9 mouse cellular contexts compared by ENCODE assay signal in the genomic region with DNA sequence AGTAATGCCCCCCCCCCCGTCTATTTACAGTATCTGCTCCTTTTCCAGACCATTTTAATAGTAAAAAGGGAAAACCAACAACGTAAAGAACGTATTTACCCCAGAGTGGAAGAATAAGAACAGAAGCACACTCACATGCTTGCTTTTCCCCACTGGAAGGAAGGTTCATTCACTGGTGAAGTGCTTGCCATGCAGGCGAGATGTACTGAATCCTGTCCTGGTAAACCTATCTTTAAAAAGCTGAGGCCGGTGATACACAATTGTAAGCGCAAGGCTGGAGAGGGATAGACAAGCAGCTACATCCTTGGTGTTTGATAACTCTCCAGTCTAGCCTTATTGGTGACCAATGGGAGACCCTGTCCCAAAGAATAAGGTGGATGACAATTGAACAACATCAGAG. TPM values are rescaled to one million over a fixed set of nuclear protein-coding genes. Genes with fewer than 3 reads are reported as not detected.
DNase-seq lines count a peak whose midpoint lies in the region; ATAC-seq and TF ChIP-seq lines count a peak whose summit lies in the region.
"Had no signal": no experiment of that assay in that cellular context is flagged by ENCODE, and none has a peak within 500 bp of the region (broad histone marks: within the 10 kb centered on the region; RNA-seq: fewer than 3 reads in every experiment).

No protein-coding gene starts in this region.

- TF ChIP-seq CTCF in cortical plate, adult 2 months (IDR thresholded peaks at IDR 0.05; ENCODE audit: extremely low read depth, insufficient read depth, low read length), result no peak
- TF ChIP-seq CTCF in thymus, adult 2 months (IDR thresholded peaks at IDR 0.05; ENCODE audit: borderline replicate concordance, control insufficient read depth, extremely low read depth, insufficient read depth, low read length, poor library complexity), result no peak

- peak overlapping the region; percentile 93 for H3K4me2 ChIP-seq in heart, embryonic 16.5 days (ENCODE audit: low read depth, low read length)
- peak overlapping the region; percentile 92 for H3K4me2 ChIP-seq in midbrain, embryonic 11.5 days

- intact Hi-C loops in heart, postnatal 25 days (cut with DNase I), result no loop called here

- WGBS in heart, embryonic 16.5 days, result 65% methylated on average over 6 of the region's 6 CpGs
- 60% methylated on average over 6 of the region's 6 CpGs for WGBS in hindbrain, embryonic 10.5 days
- WGBS in midbrain, embryonic 11.5 days, result 64% methylated on average over 6 of the region's 6 CpGs
- 81% methylated on average over 6 of the region's 6 CpGs for WGBS in thymus, adult 2 months

- H3K36me3 ChIP-seq in heart, embryonic 16.5 days (ENCODE audit: control insufficient read depth, insufficient read depth), result no peaks in the 10 kb centered on the region
- H3K36me3 ChIP-seq in hindbrain, embryonic 10.5 days, result no peaks in the 10 kb centered on the region
- no peaks in the 10 kb centered on the region for H3K36me3 ChIP-seq in midbrain, embryonic 11.5 days (ENCODE audit: control insufficient read depth, insufficient read depth, low read length)
- no peaks in the 10 kb centered on the region for H3K36me3 ChIP-seq in thymus, adult 2 months (ENCODE audit: control insufficient read depth, insufficient read depth, low read length)

- peak overlapping the region; percentile 28; the same call in 1 of the 2 replicates for H3K9ac ChIP-seq in heart, embryonic 16.5 days (ENCODE audit: low read length)
- H3K9ac ChIP-seq in midbrain, embryonic 11.5 days (ENCODE audit: low read length), result peak overlapping the region; percentile 69; the same call in 1 of the 2 replicates

- DNase-seq in heart, postnatal 25 days (ENCODE audit: low spot score), result no peak
- no peak for DNase-seq in hindbrain, embryonic 10.5 days (ENCODE audit: low spot score)
- DNase-seq in midbrain, embryonic 11.5 days (ENCODE audit: low spot score, missing footprints), result peak; percentile 89
- no peak for DNase-seq in thymus, adult 2 months
- DNase-seq in embryo, embryonic 9.5 days (ENCODE audit: extremely low spot score), result no peak

- H3K4me1 ChIP-seq in heart, embryonic 16.5 days (ENCODE audit: control insufficient read depth, insufficient read depth, low read length), result peaks cover 9% of the 10 kb centered on the region
- H3K4me1 ChIP-seq in cortical plate, adult 2 months (ENCODE audit: control insufficient read depth, insufficient read depth, low read length), result no peaks in the 10 kb centered on the region; the same call in 1 of the 2 replicates
- H3K4me1 ChIP-seq in hindbrain, embryonic 10.5 days (replicated peaks), result peaks cover 18% of the 10 kb centered on the region
- H3K4me1 ChIP-seq in midbrain, embryonic 11.5 days (ENCODE audit: control insufficient read depth, insufficient read depth, low read length), result peaks cover 13% of the 10 kb centered on the region
- H3K4me1 ChIP-seq in thymus, adult 2 months (replicated peaks; ENCODE audit: control insufficient read depth, insufficient read depth, low read length), result no peaks in the 10 kb centered on the region

- H3K4me3 ChIP-seq in heart, embryonic 16.5 days (ENCODE audit: low read length), result peak overlapping the region; percentile 73
- H3K4me3 ChIP-seq in cortical plate, adult 2 months (ENCODE audit: insufficient read depth, low read length), result peak overlapping the region; percentile 34; the same call in 1 of the 2 replicates
- peak overlapping the region; percentile 68 for H3K4me3 ChIP-seq in hindbrain, embryonic 10.5 days
- H3K4me3 ChIP-seq in midbrain, embryonic 11.5 days (ENCODE audit: low read depth, low read length), result peak overlapping the region; percentile 61; the same call in 1 of the 2 replicates
- no peak overlapping the region for H3K4me3 ChIP-seq in thymus, adult 2 months (ENCODE audit: control insufficient read depth, insufficient read depth, low read length)

- TF ChIP-seq POLR2A in cortical plate, adult 2 months (IDR thresholded peaks at IDR 0.05; ENCODE audit: extremely low read depth, insufficient read depth, low read length), result no peak
- no peak for TF ChIP-seq POLR2A in thymus, adult 2 months (IDR thresholded peaks at IDR 0.05; ENCODE audit: control insufficient read depth, extremely low read depth, insufficient read depth, low read length, poor library complexity)

- no peak overlapping the region for H3K27ac ChIP-seq in heart, embryonic 16.5 days (ENCODE audit: low read length)
- no peak overlapping the region for H3K27ac ChIP-seq in cortical plate, adult 2 months (ENCODE audit: insufficient read depth, low read length)
- H3K27ac ChIP-seq in hindbrain, embryonic 10.5 days, result no peak overlapping the region
- H3K27ac ChIP-seq in midbrain, embryonic 11.5 days (ENCODE audit: low read depth, low read length), result no peak overlapping the region
- no peak overlapping the region for H3K27ac ChIP-seq in thymus, adult 2 months (ENCODE audit: control insufficient read depth, insufficient read depth, low read length)

- H3K27me3 ChIP-seq in heart, embryonic 16.5 days (ENCODE audit: control insufficient read depth, insufficient read depth, low read length), result peaks cover 19% of the 10 kb centered on the region
- H3K27me3 ChIP-seq in hindbrain, embryonic 10.5 days (ENCODE audit: insufficient read depth, poor library complexity, severe bottlenecking), result peaks cover 41% of the 10 kb centered on the region
- peaks cover 19% of the 10 kb centered on the region for H3K27me3 ChIP-seq in midbrain, embryonic 11.5 days (ENCODE audit: control insufficient read depth, insufficient read depth, low read length)
- H3K27me3 ChIP-seq in thymus, adult 2 months (ENCODE audit: control insufficient read depth, insufficient read depth, low read length), result peaks cover 2% of the 10 kb centered on the region; the same call in 1 of the 2 replicates

- ATAC-seq in heart, embryonic 16.5 days (replicated peaks; ENCODE audit: extremely low read depth, insufficient read depth, low FRiP score), result no peak
- ATAC-seq in midbrain, embryonic 11.5 days (ENCODE audit: low FRiP score), result no peak
- no peak for ATAC-seq in inflammation-experienced regulatory T-cells, adult 6 months

- peaks cover 4% of the 10 kb centered on the region for H3K9me3 ChIP-seq in heart, embryonic 16.5 days (replicated peaks; ENCODE audit: control insufficient read depth, low read length)
- H3K9me3 ChIP-seq in hindbrain, embryonic 10.5 days, result 0 out of 2 replicates have a peak, but pooled peaks cover 7% of the 10 kb centered on the region
- H3K9me3 ChIP-seq in midbrain, embryonic 11.5 days (ENCODE audit: control insufficient read depth, low read length), result no peaks in the 10 kb centered on the region

RNA-seq across cellular contexts. Expression of a gene that starts 1.8 kb away (rescaled TPM):
- polyA plus RNA-seq in heart, embryonic 16.5 days (2015; fragmentation: Nextera tagmentation; extraction: Ambion mirVana), result 0.18 and 0.59 TPM in 2 replicates
- 1 to 10 TPM; 1.6 to 1.9 TPM for total RNA-seq in heart, postnatal 25 days (2021)
- 2.8 and 4.5 TPM in 2 replicates for polyA plus RNA-seq in cortical plate, adult 2 months (2012; rRNA removed)
- polyA plus RNA-seq in hindbrain, embryonic 10.5 days (2016; fragmentation: Nextera tagmentation; extraction: Ambion mirVana), result 0.12 and 0.30 TPM in 2 replicates
- polyA plus RNA-seq in midbrain, embryonic 11.5 days (2014; fragmentation: Nextera tagmentation; extraction: Ambion mirVana), result not detected in 2 replicates
- polyA plus RNA-seq in thymus, adult 2 months (2012; rRNA removed), result 1.7 and 2.7 TPM in 2 replicates
- not detected for polyA plus RNA-seq in inflammation-experienced regulatory T-cells, adult 6 months (2017; shearing (Covaris generic))
- total RNA-seq: monocyte, adult 5-6 weeks had no signal
